Mouse (Mus musculus): Measurements from ENCODE around the gene Cotl1.

Gene Cotl1

DNA sequence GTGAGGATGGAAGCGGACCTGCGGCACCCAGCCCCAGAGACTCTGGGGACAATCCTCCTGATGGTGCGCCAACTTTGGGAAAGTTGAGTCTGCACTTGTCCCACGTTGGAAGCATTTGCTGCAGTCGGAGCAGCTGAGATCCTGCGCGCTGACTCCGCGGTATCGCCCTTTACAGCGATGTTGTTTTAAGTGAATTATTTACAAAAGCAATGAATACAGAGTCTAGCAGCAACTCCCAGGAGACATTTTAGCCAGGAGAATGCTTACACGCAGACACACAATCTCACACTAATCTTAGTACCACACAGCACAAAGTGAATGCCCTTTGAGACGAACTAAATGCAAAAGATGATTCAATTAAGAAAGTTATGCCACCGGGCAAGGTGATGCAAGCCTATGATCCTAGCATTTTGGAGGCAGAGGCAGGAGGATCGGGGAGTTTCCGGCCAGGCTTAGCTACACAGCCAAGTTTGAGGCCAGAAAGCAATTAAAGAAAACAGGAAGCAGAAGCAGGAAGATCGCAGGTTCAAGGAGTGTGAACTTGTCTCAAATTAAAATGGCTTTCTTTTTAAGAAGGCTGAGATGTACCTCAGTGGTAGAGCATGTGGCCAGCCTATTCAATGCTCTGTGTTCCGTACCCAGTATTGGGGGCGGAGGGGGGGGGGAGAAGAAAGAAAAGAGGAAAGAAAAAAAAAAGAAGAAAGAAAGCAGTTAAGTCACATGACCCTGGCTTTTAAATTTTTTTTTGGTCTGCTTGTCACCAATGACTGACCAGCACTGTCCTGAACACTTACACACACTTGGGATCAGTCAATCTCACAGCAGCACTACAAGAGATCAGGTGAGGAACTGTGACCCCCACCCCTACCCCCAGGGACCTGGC is 2.0 kb downstream of the Cotl1 start:
- DNase-seq (ENCODE audit: low spot score in 2 of 2): no peak

DNA sequence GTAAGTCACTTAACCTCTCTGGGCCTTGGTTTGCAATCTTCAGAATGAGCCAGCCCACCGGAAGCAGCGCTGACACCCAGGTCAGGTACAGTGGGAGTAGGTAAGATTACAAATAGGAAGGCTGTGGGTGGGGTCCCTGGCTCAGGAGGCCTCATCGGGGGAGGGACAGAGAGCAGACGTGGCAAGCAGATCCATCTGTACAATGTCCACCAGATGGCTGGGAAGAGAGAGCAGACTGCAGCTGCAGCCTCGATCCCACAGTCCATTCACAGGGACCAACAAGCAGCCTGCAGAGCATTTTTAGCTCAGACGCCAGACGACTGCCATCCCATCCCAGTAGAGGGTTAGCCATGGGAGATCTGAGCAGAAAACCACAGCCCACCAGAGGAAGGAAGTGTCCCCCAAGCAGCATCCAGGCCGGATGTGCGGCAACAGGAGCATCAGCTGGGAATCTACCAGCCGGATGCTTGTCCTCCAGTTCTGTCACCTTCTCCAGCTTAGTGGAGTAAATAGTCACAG is 2.7 kb downstream of the Cotl1 start:
- no peak for DNase-seq (ENCODE audit: low spot score in 2 of 2)

- DNase-seq (ENCODE audit: low spot score in 2 of 2): no peak
Observed at GRCm38 (mm10) chr8:119836831-119837230, 3.5 kb downstream of the Cotl1 start.

GRCm38 (mm10) chr8:119835270-119835669 is 5.1 kb downstream of the Cotl1 start:
- no peak for DNase-seq (ENCODE audit: low spot score in 2 of 2)

GRCm38 (mm10) chr8:119834676-119835075 is 5.7 kb downstream of the Cotl1 start:
- no peak for DNase-seq (ENCODE audit: low spot score in 2 of 2)

DNA sequence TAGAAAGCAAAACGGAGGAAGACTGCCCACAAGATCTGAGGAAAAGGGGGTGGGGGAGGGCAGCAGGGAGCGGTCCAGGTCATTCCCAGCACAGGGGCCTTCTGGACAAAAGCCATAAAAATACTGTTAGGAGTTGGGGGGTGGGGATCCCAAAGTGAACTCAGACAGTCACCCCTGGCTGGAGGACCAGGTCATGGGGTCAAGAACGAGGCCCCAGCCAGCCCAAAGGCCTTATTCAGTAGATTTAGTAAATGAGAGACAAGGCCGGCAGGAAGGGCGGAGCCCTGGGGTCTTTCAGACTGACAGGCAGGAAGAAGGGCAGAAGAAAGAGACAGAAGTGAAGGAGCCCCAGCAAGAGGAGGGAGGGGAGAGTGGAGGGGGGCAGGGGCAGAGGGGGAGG is 7.4 kb downstream of the Cotl1 start:
- no peak for DNase-seq (ENCODE audit: low spot score in 2 of 2)

DNA sequence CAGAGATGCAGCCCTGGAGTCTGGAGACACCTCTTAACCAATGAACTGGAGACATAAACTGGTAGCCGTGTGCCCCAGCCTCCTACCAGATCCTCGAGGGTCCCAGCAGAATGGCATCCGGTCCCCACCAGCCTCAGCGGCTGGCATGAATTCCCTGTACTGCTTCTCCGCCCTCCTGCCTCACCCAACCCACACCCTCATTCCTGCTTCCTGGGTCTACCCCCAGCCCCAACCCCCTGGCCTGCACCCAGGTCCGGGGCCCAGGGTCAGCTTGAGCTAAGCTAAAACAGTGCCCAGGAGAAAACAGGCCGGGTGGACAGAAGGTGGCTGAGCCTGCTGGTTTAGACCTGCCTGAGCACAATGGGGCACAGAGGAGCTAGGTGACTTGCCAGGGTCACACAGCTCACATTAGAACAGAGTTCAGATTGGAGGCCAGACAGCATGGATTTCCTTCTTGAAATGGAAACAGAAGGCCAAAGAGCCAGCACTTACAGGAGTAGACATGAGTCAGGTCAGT is 8.2 kb downstream of the Cotl1 start:
- DNase-seq (ENCODE audit: low spot score in 2 of 2): no peak

DNA sequence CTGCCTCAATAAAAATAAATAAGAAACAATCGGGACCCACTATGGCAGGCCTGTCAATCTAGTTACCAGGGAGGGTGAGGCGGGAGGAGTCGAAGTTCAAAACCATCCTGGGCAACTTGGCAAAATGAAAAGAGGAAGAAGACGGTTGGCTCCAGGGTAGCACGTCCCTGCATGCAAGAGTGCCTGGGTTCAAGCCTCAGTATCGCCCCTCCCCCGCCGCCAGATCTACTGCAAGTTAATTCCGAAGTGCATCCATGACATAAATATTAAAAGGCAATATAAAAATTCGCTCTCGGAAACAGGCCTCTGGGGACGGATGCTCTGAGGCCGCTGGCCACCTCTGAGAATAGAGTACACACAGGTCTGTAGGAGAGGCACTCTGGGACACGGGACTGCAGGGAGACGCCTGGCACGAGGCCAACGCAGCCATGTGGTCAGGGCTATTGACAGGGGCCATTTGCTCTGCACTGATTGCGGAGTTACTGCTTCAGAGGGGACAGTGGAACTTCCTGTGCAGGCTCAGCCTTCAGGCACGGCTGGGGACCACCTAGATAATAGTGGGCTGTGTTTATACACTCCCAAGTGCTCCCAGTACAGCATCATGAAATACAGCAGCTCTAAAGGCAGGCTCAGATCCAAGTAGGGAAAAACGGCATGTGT is 8.9 kb downstream of the Cotl1 start:
- peak; percentile 61 to 76 for DNase-seq (ENCODE audit: low spot score in 2 of 2)

DNA sequence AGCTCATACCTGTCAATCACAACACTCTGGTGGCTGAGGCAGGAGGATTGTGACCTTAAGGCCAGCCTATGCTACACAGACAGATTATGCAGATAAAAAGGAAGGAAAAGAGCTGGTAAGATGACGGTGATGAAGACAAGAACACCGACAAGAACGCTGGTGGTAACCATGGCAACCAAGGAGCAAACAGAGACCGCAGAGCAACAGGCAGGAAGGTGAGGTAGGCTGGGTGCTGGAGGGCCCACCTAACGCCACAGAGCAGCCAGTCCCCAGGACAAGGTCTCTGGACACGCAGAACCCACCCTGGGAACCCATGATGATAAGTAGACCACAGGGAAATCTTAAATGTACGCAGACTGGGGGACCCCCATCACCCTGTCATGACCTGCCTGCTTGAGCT is 9.8 kb downstream of the Cotl1 start:
- DNase-seq (ENCODE audit: low spot score in 2 of 2): no peak

DNA sequence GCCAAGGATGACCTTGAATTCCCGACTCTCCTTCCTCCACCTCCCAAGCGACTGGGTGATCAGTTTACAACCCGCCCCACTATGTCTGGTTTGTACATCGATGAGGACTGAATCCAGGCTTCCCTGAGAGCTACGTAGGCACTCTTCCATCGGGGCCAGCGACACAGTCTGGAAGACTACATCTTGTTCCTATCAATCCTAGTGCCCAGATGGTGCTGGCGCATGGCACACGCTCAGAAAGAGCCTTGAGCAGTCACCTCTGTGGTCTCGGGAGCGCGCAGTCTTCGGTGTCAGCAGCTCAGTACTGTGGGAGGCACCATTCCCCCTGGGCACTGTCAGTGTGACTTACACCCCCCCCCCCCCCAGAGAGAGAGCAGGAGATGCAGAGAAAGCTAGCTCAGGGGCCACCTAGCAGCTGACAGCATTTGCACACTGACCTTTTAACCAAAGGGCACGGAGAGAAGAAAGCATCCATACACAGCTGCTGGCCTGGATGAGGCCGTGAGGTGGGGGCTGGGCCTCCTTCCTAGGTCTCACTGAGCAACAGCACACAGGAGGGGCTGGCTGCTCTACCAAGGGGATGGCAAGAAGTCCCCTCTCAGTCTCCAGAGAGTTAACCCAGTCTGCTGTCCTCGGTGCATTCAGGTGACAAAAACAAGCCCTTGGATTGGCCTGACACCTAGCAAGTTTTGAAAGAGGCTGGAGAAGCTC is 10.3 kb downstream of the Cotl1 start:
- DNase-seq (ENCODE audit: low spot score in 2 of 2): no peak

DNA sequence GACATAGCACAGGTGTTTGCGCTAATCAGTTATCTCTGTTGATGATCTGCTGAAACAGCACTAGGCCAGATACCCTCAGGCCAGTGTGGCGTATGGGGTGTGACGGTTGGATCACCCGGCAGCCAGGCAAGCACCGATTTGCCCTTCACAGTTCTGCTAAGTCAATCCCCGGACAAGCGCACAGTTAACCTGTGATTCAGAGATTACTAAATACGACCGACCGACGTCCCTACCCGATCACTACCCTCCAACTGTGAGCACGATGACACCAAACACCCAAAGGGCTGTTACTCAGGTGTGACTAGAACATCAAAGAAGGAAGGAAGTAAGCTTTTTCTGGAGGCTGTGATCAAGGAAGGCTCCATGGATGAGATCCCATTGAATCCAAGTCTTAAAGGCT is 10.9 kb downstream of the Cotl1 start:
- no peak for DNase-seq (ENCODE audit: low spot score in 2 of 2)

DNA sequence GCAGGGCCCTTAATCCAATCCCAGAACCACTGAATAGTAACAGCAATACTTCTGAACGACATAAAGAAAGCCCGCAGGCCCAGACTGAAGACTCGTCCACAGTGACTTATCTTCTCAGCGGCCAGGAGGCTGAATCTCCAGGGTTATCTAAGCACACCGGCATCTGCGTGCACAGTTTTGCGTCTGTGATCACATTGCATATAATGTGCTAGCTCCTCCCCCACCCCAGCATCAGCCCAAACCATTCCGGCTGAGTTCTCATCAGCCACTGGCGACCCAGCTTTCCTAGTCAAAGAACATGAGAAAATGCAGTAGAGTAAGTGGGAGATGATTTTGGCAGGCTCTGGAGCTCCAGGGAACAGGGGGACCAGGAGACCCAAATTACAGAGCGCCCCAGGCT is 11.3 kb downstream of the Cotl1 start:
- DNase-seq (ENCODE audit: low spot score in 2 of 2): no peak

- no peak for DNase-seq (ENCODE audit: low spot score in 2 of 2)
Observed at GRCm38 (mm10) chr8:119827721-119828153, 12.6 kb downstream of the Cotl1 start.

GRCm38 (mm10) chr8:119826982-119827381 is 13.4 kb downstream of the Cotl1 start:
- no peak for DNase-seq (ENCODE audit: low spot score in 2 of 2)

DNA sequence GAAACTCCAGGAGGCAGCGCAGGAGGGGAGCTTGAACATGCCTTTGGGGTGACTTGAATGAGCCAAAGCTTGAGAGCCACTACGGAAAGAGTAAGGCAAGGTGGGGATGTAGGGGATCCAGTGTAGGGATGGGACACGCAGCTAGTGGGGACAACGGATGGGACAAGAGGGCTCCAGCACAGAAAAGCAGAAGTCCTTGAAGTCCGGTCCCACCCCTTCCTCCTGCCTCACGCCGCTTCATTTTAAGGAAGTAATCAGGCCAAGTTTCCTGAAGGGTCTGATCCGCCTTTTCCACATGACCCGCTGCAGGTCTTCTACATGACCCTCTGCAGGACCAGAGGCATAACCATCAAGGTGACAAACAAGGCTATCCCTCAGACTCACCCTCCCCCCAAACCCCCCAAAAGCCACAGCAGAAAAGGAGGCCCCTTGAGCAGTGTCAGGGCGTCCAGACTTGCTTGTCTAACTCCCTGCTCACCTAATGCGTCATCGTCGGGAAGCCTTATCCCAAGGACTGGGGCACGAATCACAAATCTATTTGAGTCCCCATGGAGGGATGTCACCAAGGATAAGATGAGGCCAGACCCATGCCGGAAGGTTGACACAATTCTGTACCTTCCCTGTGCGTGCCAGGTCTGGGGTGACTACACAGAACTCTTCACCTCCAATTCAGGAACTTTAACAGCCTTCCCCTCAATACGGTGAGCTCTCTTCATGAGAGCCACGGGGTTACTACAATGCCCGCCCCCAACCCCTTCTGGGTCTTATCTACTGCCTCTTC is 14.2 kb downstream of the Cotl1 start:
- DNase-seq (ENCODE audit: low spot score in 2 of 2): no peak

- no peak for DNase-seq (ENCODE audit: low spot score in 2 of 2)
Observed at GRCm38 (mm10) chr8:119824809-119825273, 15.5 kb downstream of the Cotl1 start.

GRCm38 (mm10) chr8:119824100-119824499 is 16.2 kb downstream of the Cotl1 start:
- no peak for DNase-seq (ENCODE audit: low spot score in 2 of 2)

DNA sequence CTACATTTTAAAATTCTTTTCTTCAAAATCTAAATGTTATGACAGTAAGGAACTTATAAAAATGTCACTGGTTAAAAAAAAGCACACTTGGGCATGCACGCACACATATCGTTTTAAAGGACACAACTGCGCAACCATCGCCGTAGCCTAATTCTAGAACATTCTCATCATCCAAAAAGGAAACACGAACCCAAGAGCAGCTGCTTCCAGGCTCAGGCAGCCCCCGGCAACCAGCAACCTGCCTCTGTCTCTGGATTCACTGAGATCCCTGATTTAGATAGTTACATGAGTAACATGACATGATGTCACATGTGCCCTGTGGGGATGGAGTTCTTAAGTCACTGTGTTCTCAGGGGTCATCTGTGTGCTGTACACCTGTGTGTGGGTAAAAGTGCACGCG is 17.1 kb downstream of the Cotl1 start:
- DNase-seq (ENCODE audit: low spot score in 2 of 2): no peak

DNA sequence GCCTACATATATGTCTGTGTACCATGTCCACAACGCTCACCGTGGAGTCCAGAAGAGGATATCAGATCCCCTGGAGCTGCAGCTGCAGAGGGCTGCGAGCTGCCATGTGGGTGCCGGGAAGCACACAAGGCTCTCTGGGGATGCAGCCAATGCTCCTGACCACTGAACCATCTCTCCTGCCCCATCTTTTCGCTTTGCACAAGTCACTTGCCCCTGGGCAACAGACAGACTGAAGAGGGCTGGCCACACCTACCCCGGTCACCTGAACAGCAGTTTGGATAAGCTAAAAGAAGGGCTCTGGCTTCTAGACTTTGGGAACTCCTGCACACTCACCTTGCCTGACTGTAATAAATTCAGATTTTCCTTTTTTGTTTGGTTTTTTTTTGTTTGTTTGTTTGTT is 18.7 kb downstream of the Cotl1 start:
- no peak for DNase-seq (ENCODE audit: low spot score in 2 of 2)

- no peak for DNase-seq (ENCODE audit: low spot score in 2 of 2)
Observed at GRCm38 (mm10) chr8:119819976-119820375, 20.4 kb downstream of the Cotl1 start.

DNA sequence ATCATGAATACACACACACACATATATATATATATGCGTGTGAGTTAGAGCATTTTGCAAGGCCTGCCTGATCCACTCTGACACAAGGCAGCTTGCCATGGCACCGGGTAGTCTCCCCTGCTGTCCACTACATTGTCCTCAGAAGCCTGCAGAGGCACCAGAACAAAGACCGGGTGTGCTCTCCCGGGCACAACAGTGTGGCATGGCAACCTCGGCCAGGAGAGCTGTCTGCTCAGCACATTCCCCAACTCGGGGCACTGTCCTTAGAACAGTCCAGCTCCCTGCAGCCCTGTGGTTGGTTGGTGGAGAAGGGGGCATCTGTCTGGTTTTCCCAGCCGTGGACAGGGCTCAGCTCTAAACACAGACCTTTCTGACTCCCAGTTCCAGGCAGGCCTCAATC is 21.0 kb downstream of the Cotl1 start:
- no peak for DNase-seq (ENCODE audit: low spot score in 2 of 2)

Data from urinary bladder, postnatal 4 days (tissue).